Mouse (Mus musculus): Measurements from ENCODE around the gene Ppp1r13l. TPM values are rescaled to one million over a fixed set of nuclear protein-coding genes. Genes with fewer than 3 reads are reported as not detected.

The Ppp1r13l gene
- polyA plus RNA-seq, 1 experiment from 2014 or later: 10.3 TPM

DNA sequence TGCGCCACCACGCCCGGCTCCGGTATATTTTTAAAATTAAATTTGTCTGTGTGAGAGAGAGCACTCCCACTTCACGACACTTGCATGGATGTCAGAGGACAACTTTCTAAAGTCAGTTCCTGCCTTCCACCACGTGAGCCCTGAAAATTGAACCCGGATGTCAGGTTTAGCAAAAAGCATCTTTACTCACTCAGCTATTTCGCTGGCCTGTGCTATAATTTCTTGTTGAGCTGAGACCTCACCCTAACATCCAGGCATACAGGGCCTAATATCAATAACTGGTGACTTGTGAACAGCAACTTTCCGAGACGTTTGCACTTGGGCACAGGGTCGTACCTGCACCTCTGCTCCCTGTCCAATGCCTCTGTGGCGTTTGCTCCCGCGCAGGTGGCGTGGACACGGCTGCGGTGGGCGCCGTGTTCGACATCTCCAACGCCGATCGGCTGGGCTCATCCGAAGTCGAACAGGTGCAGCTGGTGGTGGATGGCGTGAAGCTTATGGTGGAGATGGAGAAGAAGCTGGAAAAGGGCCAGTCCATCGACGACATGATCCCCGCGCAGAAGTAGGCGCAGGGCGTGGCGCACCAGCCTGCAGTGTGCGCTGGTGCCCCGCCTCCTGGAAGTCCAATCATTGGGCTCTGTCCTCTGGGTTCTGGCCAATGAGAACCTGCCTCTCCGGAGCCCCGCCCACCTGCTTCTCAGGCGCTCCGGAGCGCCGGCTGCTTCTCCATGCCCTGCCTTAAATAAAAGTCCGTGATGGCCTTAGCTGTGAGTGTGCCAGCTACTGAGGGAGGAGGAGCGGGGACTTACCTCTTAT is 61.5 kb downstream of the Ppp1r13l start:
- no peak overlapping the region for H3K9ac ChIP-seq (ENCODE audit: low read length)
- no peaks in the 10 kb centered on the region for H3K9me3 ChIP-seq (ENCODE audit: control insufficient read depth, low read length)
- H3K4me2 ChIP-seq (replicated peaks; ENCODE audit: low read depth): peak overlapping the region; percentile 47
- ATAC-seq (ENCODE audit: low FRiP score, low TSS enrichment) (peak; percentile 95), DNase-seq (ENCODE audit: low spot score) (peak; percentile 94)
- H3K4me1 ChIP-seq (replicated peaks; ENCODE audit: control insufficient read depth, insufficient read depth): no peaks in the 10 kb centered on the region
- TF ChIP-seq CTCF (IDR thresholded peaks at IDR 0.05; ENCODE audit: low read depth) (no peak), EP300 (optimal IDR thresholded peaks at IDR 0.05) (no peak)
- WGBS: 13% methylated on average over 43 of the region's 43 CpGs
- H3K4me3 ChIP-seq (ENCODE audit: low read depth, low read length): peak overlapping the region; percentile 22; the same call in 1 of the 2 replicates
- no peaks in the 10 kb centered on the region for H3K27me3 ChIP-seq (ENCODE audit: control insufficient read depth, insufficient read depth, low read length)
- no peak overlapping the region for H3K27ac ChIP-seq (replicated peaks)
- H3K36me3 ChIP-seq (ENCODE audit: control insufficient read depth, insufficient read depth, low read length): peaks cover 4% of the 10 kb centered on the region; the same call in 1 of the 2 replicates

DNA sequence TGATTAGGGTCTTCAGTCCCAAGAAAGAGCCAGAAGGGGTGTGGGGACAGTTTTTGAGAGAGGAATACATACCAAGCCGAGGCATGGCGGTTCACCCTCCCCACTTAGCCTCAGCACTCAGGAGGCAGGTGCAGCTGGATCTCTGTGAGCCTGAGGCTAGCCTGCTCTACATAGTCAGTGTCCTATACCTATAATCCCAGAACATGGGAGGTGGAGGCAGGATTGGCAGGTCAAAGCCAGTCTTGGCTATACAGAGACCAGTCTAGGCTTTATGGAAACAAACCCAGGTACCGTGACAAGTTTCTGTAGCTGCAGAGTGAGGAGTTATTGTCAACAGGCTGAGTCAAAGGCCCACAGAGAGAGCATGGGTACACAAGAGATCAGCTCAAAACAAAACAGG is 63.5 kb downstream of the Ppp1r13l start:
- no peak overlapping the region for H3K9ac ChIP-seq (ENCODE audit: low read length)
- WGBS: 91% methylated on average over 3 of the region's 3 CpGs
- no peak for DNase-seq (ENCODE audit: low spot score)
- H3K4me2 ChIP-seq (replicated peaks; ENCODE audit: low read depth): no peak overlapping the region
- no peak for ATAC-seq (ENCODE audit: low FRiP score, low TSS enrichment)
- TF ChIP-seq EP300 (optimal IDR thresholded peaks at IDR 0.05): no peak
- TF ChIP-seq CTCF (IDR thresholded peaks at IDR 0.05; ENCODE audit: low read depth): no peak
- no peak overlapping the region for H3K4me3 ChIP-seq (ENCODE audit: low read depth, low read length)
- no peaks in the 10 kb centered on the region for H3K4me1 ChIP-seq (replicated peaks; ENCODE audit: control insufficient read depth, insufficient read depth)
- no peaks in the 10 kb centered on the region for H3K27me3 ChIP-seq (ENCODE audit: control insufficient read depth, insufficient read depth, low read length)
- peaks cover 22% of the 10 kb centered on the region for H3K36me3 ChIP-seq (ENCODE audit: control insufficient read depth, insufficient read depth, low read length)
- H3K9me3 ChIP-seq (ENCODE audit: control insufficient read depth, low read length): no peaks in the 10 kb centered on the region
- H3K27ac ChIP-seq (replicated peaks): no peak overlapping the region

- Histone ChIP-seq H3K9me3 (ENCODE audit: control insufficient read depth, low read length) (no peaks in the 10 kb centered on the region), H3K36me3 (ENCODE audit: control insufficient read depth, insufficient read depth, low read length) (peaks cover 26% of the 10 kb centered on the region), H3K4me1 (replicated peaks; ENCODE audit: control insufficient read depth, insufficient read depth) (no peaks in the 10 kb centered on the region), H3K4me3 (ENCODE audit: low read depth, low read length) (no peak overlapping the region), H3K9ac (ENCODE audit: low read length) (no peak overlapping the region), H3K27ac (replicated peaks) (no peak overlapping the region), H3K4me2 (replicated peaks; ENCODE audit: low read depth) (no peak overlapping the region), H3K27me3 (ENCODE audit: control insufficient read depth, insufficient read depth, low read length) (no peaks in the 10 kb centered on the region)
- no peak for DNase-seq (ENCODE audit: low spot score)
- ATAC-seq (ENCODE audit: low FRiP score, low TSS enrichment): no peak
- TF ChIP-seq CTCF (IDR thresholded peaks at IDR 0.05; ENCODE audit: low read depth) (no peak), EP300 (optimal IDR thresholded peaks at IDR 0.05) (no peak)
- WGBS: 54% methylated on average over 4 of the region's 4 CpGs
Observed at GRCm38 (mm10) chr7:19424051-19424450, 64.5 kb downstream of the Ppp1r13l start.

DNA sequence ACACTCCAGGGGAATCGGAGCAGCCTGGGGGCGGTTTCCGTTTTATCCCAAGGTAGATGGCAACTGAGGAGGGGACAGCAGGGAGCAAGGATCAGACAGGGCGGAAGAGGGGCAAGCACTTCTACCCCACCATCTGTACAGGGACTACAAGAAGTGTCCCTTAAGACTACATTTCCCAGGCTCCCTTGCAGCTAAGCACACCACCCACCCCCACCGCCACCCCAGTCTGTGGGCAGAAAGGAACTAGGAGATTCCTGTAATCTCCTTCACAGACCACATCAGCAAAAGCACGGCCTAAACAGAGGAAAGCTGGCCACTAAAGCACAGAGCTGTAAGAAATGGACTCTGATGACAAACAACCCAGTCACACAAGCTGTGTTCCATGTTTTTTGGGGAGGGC is 66.8 kb downstream of the Ppp1r13l start:
- peaks cover 36% of the 10 kb centered on the region for H3K36me3 ChIP-seq (ENCODE audit: control insufficient read depth, insufficient read depth, low read length)
- H3K4me3 ChIP-seq (ENCODE audit: low read depth, low read length): no peak overlapping the region
- no peak overlapping the region for H3K27ac ChIP-seq (replicated peaks)
- no peaks in the 10 kb centered on the region for H3K27me3 ChIP-seq (ENCODE audit: control insufficient read depth, insufficient read depth, low read length)
- H3K4me1 ChIP-seq (replicated peaks; ENCODE audit: control insufficient read depth, insufficient read depth): no peaks in the 10 kb centered on the region
- WGBS: 80% methylated on average over 6 of the region's 6 CpGs
- TF ChIP-seq EP300 (optimal IDR thresholded peaks at IDR 0.05) (no peak), CTCF (IDR thresholded peaks at IDR 0.05; ENCODE audit: low read depth) (no peak)
- no peak overlapping the region for H3K4me2 ChIP-seq (replicated peaks; ENCODE audit: low read depth)
- no peak for DNase-seq (ENCODE audit: low spot score)
- no peak for ATAC-seq (ENCODE audit: low FRiP score, low TSS enrichment)
- no peaks in the 10 kb centered on the region for H3K9me3 ChIP-seq (ENCODE audit: control insufficient read depth, low read length)
- H3K9ac ChIP-seq (ENCODE audit: low read length): no peak overlapping the region

- peaks cover 40% of the 10 kb centered on the region for H3K36me3 ChIP-seq (ENCODE audit: control insufficient read depth, insufficient read depth, low read length)
- 94% methylated on average over 6 of the region's 6 CpGs for WGBS
Observed at GRCm38 (mm10) chr7:19426888-19427287, 67.3 kb downstream of the Ppp1r13l start.

More at GRCm38 (mm10) chr7:19426888-19427287, 67.3 kb downstream of the Ppp1r13l start:
- H3K9me3 ChIP-seq (ENCODE audit: control insufficient read depth, low read length): no peaks in the 10 kb centered on the region
- no peak for ATAC-seq (ENCODE audit: low FRiP score, low TSS enrichment)
- no peaks in the 10 kb centered on the region for H3K27me3 ChIP-seq (ENCODE audit: control insufficient read depth, insufficient read depth, low read length)
- no peak for DNase-seq (ENCODE audit: low spot score)
- H3K4me3 ChIP-seq (ENCODE audit: low read depth, low read length): no peak overlapping the region
- H3K4me2 ChIP-seq (replicated peaks; ENCODE audit: low read depth): no peak overlapping the region
- H3K4me1 ChIP-seq (replicated peaks; ENCODE audit: control insufficient read depth, insufficient read depth): no peaks in the 10 kb centered on the region
- H3K27ac ChIP-seq (replicated peaks): no peak overlapping the region
- no peak overlapping the region for H3K9ac ChIP-seq (ENCODE audit: low read length)
- no peak for TF ChIP-seq CTCF (IDR thresholded peaks at IDR 0.05; ENCODE audit: low read depth)
- TF ChIP-seq EP300 (optimal IDR thresholded peaks at IDR 0.05): no peak

MicroRNAs encoded within 50 kb of the gene (microRNA counts, 519-probe panel; counts per million panel counts)
- microRNA mmu-miR-343: not detected

Small RNA genes lying within 50 kb of the gene (microRNA-seq; reads per million reads assigned to microRNA genes)
- not detected for gene Mir343

Other genes with a start within 250 kb of the Ppp1r13l start
- 0.72 and 0.76 TPM in 2 replicates for gene Gm4969, start 241.4 kb upstream of the Ppp1r13l start, polyA plus RNA-seq (2015; fragmentation: Nextera tagmentation; extraction: Ambion mirVana)
- gene Fbxo46, start 239.9 kb upstream of the Ppp1r13l start, polyA plus RNA-seq (2015; fragmentation: Nextera tagmentation; extraction: Ambion mirVana): 6.5 and 6.7 TPM in 2 replicates
- gene Qpctl, start 210.5 kb upstream of the Ppp1r13l start, polyA plus RNA-seq (2015; fragmentation: Nextera tagmentation; extraction: Ambion mirVana): 11.3 and 11.8 TPM in 2 replicates
- gene Snrpd2, start 210.0 kb upstream of the Ppp1r13l start, polyA plus RNA-seq (2015; fragmentation: Nextera tagmentation; extraction: Ambion mirVana): 96.9 and 103 TPM in 2 replicates
- gene Gipr, start 193.6 kb upstream of the Ppp1r13l start, polyA plus RNA-seq (2015; fragmentation: Nextera tagmentation; extraction: Ambion mirVana): 0.22 and 0.27 TPM in 2 replicates
- gene Eml2, start 183.3 kb upstream of the Ppp1r13l start, polyA plus RNA-seq (2015; fragmentation: Nextera tagmentation; extraction: Ambion mirVana): 8.4 and 8.8 TPM in 2 replicates
- 0.85 and 1.3 TPM in 2 replicates for gene Gpr4, start 147.2 kb upstream of the Ppp1r13l start, polyA plus RNA-seq (2015; fragmentation: Nextera tagmentation; extraction: Ambion mirVana)
- gene Opa3, start 131.4 kb upstream of the Ppp1r13l start, polyA plus RNA-seq (2015; fragmentation: Nextera tagmentation; extraction: Ambion mirVana): 20.3 and 20.7 TPM in 2 replicates
- gene Vasp, start 87.9 kb upstream of the Ppp1r13l start, polyA plus RNA-seq (2015; fragmentation: Nextera tagmentation; extraction: Ambion mirVana): 108 and 120 TPM in 2 replicates
- gene Ppm1n, start 79.7 kb upstream of the Ppp1r13l start, polyA plus RNA-seq (2015; fragmentation: Nextera tagmentation; extraction: Ambion mirVana): 0.17 and 0.21 TPM in 2 replicates
- gene Rtn2, start 77.1 kb upstream of the Ppp1r13l start, polyA plus RNA-seq (2015; fragmentation: Nextera tagmentation; extraction: Ambion mirVana): 10.1 and 12.1 TPM in 2 replicates
- 0.21 and 0.38 TPM in 2 replicates for gene Fosb, start 49.7 kb upstream of the Ppp1r13l start, polyA plus RNA-seq (2015; fragmentation: Nextera tagmentation; extraction: Ambion mirVana)
- gene Ercc1, start 15.0 kb upstream of the Ppp1r13l start, polyA plus RNA-seq (2015; fragmentation: Nextera tagmentation; extraction: Ambion mirVana): 32.8 and 36.9 TPM in 2 replicates
- 13.4 and 13.6 TPM in 2 replicates for gene Cd3eap, start 266 bp upstream of the Ppp1r13l start, polyA plus RNA-seq (2015; fragmentation: Nextera tagmentation; extraction: Ambion mirVana)
- 6.0 and 6.4 TPM in 2 replicates for gene Ercc2, start 22.3 kb downstream of the Ppp1r13l start, polyA plus RNA-seq (2015; fragmentation: Nextera tagmentation; extraction: Ambion mirVana)
- gene Klc3, start 44.4 kb downstream of the Ppp1r13l start, polyA plus RNA-seq (2015; fragmentation: Nextera tagmentation; extraction: Ambion mirVana): 24.3 and 26.5 TPM in 2 replicates
- 42.1 and 43.6 TPM in 2 replicates for gene Ckm, start 45.0 kb downstream of the Ppp1r13l start, polyA plus RNA-seq (2015; fragmentation: Nextera tagmentation; extraction: Ambion mirVana)
- 5.2 and 5.3 TPM in 2 replicates for gene Mark4, start 99.1 kb downstream of the Ppp1r13l start, polyA plus RNA-seq (2015; fragmentation: Nextera tagmentation; extraction: Ambion mirVana)
- 0.97 and 1.1 TPM in 2 replicates for gene Exoc3l2, start 103.6 kb downstream of the Ppp1r13l start, polyA plus RNA-seq (2015; fragmentation: Nextera tagmentation; extraction: Ambion mirVana)
- gene Bloc1s3, start 148.6 kb downstream of the Ppp1r13l start, polyA plus RNA-seq (2015; fragmentation: Nextera tagmentation; extraction: Ambion mirVana): 3.2 and 3.7 TPM in 2 replicates
- 113 and 123 TPM in 2 replicates for gene Trappc6a, start 148.6 kb downstream of the Ppp1r13l start, polyA plus RNA-seq (2015; fragmentation: Nextera tagmentation; extraction: Ambion mirVana)
- gene Nkpd1, start 158.1 kb downstream of the Ppp1r13l start, polyA plus RNA-seq (2015; fragmentation: Nextera tagmentation; extraction: Ambion mirVana): 30.8 and 33.0 TPM in 2 replicates
- gene Ppp1r37, start 203.3 kb downstream of the Ppp1r13l start, polyA plus RNA-seq (2015; fragmentation: Nextera tagmentation; extraction: Ambion mirVana): 16.5 and 21.2 TPM in 2 replicates
- 3.7 and 5.0 TPM in 2 replicates for gene Zfp296, start 217.5 kb downstream of the Ppp1r13l start, polyA plus RNA-seq (2015; fragmentation: Nextera tagmentation; extraction: Ambion mirVana)
- 108 and 114 TPM in 2 replicates for gene Gemin7, start 217.8 kb downstream of the Ppp1r13l start, polyA plus RNA-seq (2015; fragmentation: Nextera tagmentation; extraction: Ambion mirVana)
- 19.0 and 21.5 TPM in 2 replicates for gene Clasrp, start 244.7 kb downstream of the Ppp1r13l start, polyA plus RNA-seq (2015; fragmentation: Nextera tagmentation; extraction: Ambion mirVana)